Mouse (Mus musculus): ENCODE data around the gene Vezf1.

Gene Vezf1

DNA sequence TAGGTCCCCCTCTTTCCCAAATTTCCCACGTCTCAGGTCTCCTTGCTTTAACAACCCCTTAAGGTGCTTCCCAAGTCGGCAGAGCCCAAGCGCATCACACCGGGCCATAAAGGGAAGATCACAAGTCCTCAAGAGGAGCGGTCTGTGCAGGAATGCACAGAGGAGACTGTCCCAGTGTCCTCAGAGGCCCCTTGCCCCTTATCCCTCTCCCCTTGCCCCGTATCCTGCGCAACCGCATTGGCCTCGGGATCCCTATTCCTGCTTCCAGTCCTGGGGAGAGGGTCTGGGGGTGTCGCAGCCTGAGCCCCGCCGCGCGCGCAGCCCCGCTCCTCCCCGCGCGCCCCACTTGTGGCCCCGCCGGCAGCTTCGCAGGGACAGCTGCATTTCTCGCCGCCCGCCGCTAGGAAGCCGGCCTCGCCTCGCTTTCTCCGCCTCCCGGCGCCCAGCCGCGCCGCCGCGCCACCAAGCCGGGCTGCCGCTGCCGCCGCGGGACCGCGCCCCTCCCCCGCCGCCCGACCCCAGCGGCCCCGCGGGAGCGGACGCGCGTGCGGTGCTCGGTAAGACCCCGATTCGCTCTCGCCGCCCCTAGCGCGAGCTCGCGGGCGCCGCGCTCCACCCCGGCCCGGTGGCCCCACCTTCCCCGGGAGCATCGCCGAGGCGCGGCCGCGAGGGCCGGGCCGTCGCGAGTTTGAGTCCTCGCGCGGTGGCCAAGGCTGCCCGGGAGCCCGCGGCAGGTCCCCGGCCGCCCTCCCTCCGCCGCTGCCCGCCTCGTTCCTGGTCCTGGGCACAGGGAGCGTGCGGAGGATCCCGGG lies 30.9 kb downstream of the Vezf1 start:
- peak; percentile 76 for DNase-seq (ENCODE audit: low spot score)

- DNase-seq (ENCODE audit: low spot score): peak; percentile 15
These were observed 31.5 kb downstream of the Vezf1 start for GRCm38 (mm10) chr11:88099599-88100023.

GRCm38 (mm10) chr11:88100170-88100569 lies 32.1 kb downstream of the Vezf1 start:
- DNase-seq (ENCODE audit: low spot score): no peak

- no peak for DNase-seq (ENCODE audit: low spot score)
These were observed 35.3 kb downstream of the Vezf1 start for GRCm38 (mm10) chr11:88103214-88103941.

GRCm38 (mm10) chr11:88105494-88106291 lies 37.6 kb downstream of the Vezf1 start:
- no peak for DNase-seq (ENCODE audit: low spot score)

DNA sequence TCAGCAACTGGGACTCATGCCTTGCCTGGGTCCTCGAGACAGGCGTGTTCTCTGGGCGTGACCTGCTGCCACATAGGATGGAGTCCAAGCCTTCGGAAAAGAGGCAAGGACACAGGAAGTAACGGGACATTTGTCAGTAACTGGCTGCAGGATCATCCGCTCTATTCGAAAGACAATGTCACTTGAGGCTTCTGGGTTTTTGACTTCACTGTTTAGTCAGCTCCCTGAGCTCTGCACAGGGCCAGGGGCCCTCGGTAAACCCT lies 38.1 kb downstream of the Vezf1 start:
- no peak for DNase-seq (ENCODE audit: low spot score)

GRCm38 (mm10) chr11:88107365-88107764 lies 39.3 kb downstream of the Vezf1 start:
- DNase-seq (ENCODE audit: low spot score): peak; percentile 59

- DNase-seq (ENCODE audit: low spot score): no peak
These were observed 42.0 kb downstream of the Vezf1 start for GRCm38 (mm10) chr11:88110031-88110594.

DNA sequence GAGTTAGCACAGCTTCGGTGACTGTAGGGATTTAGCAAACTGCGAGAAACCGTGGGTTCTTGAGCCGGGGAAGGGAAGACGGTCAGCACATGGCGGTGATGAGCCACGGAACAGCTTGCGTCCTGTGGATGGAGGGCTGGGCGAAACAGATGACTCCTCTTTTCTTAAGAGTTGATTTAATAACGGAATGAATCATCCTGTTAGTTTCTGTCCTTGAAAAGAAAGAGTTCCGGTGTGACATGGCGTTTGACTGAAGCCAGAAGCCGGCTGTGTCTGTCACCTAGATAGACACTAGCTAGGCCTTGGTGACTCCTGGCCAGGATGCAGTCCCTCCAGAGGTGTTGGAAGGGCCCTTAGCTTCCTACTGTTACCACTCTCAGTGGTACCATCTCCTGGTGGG lies 44.0 kb downstream of the Vezf1 start:
- no peak for DNase-seq (ENCODE audit: low spot score)

DNA sequence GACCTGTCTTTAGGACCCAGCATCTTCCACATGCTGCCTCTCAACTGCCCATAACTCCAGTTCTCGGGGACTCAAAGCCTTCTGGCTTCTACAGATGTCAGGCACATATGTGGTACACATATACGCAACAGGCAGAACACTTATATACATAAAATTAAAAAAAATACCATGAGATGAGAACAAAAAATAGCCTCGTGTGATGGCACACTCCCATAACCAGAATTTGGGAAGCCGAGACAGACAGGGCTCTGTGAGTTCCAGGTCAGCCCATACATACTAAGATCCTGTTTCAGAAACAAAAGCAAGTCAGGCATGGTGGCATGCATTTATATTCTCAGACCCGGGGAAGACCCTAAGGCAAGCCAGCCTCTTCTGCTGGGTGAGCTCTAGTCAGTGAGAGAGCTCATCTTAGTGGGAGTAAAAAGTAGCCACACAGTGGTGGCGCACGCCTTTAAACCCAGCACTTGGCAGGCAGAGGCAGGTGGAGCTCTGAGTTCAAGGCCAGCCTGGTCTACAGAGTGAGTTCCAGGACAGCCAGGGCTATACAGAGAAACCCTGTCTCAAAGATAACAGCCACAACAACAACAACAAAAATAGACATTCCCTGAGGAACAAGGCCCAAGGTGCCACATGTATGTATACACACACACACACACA lies 44.7 kb downstream of the Vezf1 start:
- DNase-seq (ENCODE audit: low spot score): no peak

DNA sequence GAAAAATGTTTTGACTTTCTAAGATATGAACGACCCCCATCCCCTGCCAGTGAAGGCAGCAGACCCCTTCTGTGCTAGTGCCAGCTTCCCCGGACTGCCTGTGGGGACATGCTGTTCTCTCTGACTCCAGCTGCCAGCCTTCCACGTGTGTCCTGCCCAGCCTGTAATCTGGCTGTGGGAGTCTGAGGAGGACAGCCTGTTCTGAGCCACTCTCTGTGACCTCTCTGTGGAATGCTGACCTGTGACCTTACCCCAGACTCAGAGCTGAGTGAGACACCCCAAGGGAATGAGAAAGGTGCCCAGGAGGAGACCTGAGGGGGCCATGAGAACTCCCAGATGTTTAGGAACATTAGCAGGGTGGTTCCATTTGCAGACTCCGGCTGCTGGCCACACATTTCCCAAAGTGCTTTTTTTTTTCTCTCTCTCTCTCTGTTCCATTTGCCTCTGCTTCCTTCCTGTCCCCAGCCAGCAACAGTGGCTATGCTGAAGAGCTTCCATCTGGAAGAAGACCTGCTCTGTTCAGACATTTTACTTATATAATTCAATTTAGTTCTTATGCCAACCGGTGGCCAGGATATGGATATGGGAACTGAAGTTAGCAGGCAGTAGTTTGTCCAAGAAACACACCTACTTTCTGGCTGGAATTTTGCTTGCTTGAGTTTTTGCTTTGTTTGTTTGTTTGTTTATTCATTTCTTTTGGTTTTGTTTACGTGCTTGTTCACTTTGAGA lies 45.6 kb downstream of the Vezf1 start:
- DNase-seq (ENCODE audit: low spot score): no peak

- peak; percentile 39 for DNase-seq (ENCODE audit: low spot score)
These were observed 46.8 kb downstream of the Vezf1 start for GRCm38 (mm10) chr11:88114871-88115301.

- no peak for DNase-seq (ENCODE audit: low spot score)
These were observed 48.5 kb downstream of the Vezf1 start for GRCm38 (mm10) chr11:88116568-88116967.

GRCm38 (mm10) chr11:88117356-88118090 lies 49.4 kb downstream of the Vezf1 start:
- no peak for DNase-seq (ENCODE audit: low spot score)

DNA sequence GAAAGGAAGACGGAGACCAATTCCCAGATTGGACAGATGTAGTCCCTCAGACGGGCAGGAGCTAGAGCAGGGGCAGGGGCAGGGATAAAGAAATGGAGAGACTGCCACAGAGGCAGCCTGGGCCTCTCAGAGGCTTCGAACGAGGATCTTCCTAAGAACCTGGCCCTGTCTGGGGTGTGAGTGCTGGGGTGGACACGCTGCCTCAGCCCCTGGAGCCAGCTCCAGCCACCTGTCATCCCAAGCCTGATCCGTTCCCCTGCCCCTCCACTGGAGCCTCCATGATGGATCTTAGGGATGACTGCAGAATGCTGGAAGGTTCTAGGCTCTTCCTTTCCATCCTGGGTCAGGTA lies 50.0 kb downstream of the Vezf1 start:
- DNase-seq (ENCODE audit: low spot score): no peak

- DNase-seq (ENCODE audit: low spot score): no peak
These were observed 51.0 kb downstream of the Vezf1 start for GRCm38 (mm10) chr11:88118817-88119642.

- no peak for DNase-seq (ENCODE audit: low spot score)
These were observed 54.5 kb downstream of the Vezf1 start for GRCm38 (mm10) chr11:88122545-88122944.

- no peak for DNase-seq (ENCODE audit: low spot score)
These were observed 54.9 kb downstream of the Vezf1 start for GRCm38 (mm10) chr11:88123021-88123420.

- no peak for DNase-seq (ENCODE audit: low spot score)
These were observed 55.7 kb downstream of the Vezf1 start for GRCm38 (mm10) chr11:88123731-88124130.

GRCm38 (mm10) chr11:88125483-88125882 lies 57.4 kb downstream of the Vezf1 start:
- DNase-seq (ENCODE audit: low spot score): no peak

All from T-cell, adult 2 months (primary cell).